Mouse (Mus musculus): ENCODE results near the gene Abhd2. TPM values are rescaled to one million over a fixed set of nuclear protein-coding genes. Genes with fewer than 3 reads are reported as not detected.

The Abhd2 gene
- polyA plus RNA-seq, 1 experiment, result 32.5 TPM

DNA sequence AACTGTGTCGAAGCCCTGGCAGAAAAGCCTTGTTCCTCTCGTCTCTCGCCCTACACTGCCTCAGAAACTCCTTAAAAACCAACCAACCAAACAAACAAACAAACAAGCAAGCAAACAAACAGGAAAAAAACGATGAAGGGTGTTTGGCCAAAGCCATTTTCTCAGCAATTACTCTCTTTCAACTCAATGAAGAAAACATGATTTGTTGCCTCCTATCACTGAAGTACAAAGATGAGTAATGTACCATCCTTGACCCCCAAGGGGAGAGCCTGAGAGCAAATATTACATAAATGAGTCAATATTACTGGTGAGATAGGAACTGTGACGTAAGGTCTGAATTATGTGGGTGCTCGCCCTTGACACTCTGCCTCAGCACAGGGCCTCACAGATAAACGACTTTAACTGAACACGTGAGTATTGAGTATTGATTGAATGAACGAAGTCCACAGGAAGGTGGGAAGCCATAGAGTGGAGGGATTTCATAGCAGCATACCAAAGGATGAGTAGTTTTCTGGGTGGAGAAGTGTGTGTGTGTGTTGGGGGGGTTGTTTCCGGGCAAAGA is 13.9 kb upstream of the Abhd2 start:
- Histone ChIP-seq H3K4me3 (ENCODE audit: control insufficient read depth, insufficient read depth, low read length) (no peak overlapping the region), H3K36me3 (ENCODE audit: control insufficient read depth, insufficient read depth, low read length) (no peaks in the 10 kb centered on the region), H3K27ac (ENCODE audit: control insufficient read depth, insufficient read depth, low read length) (no peak overlapping the region), H3K4me1 (replicated peaks; ENCODE audit: control insufficient read depth, insufficient read depth, low read length) (peaks cover 14% of the 10 kb centered on the region), H3K27me3 (ENCODE audit: control insufficient read depth, insufficient read depth, low read length) (no peaks in the 10 kb centered on the region)
- no peak for DNase-seq
- TF ChIP-seq CTCF (IDR thresholded peaks at IDR 0.05; ENCODE audit: borderline replicate concordance, control insufficient read depth, extremely low read depth, insufficient read depth, low read length, poor library complexity) (no peak), POLR2A (IDR thresholded peaks at IDR 0.05; ENCODE audit: control insufficient read depth, extremely low read depth, insufficient read depth, low read length, poor library complexity) (no peak)
- WGBS, result 97% methylated on average over 10 of the region's 10 CpGs

DNA sequence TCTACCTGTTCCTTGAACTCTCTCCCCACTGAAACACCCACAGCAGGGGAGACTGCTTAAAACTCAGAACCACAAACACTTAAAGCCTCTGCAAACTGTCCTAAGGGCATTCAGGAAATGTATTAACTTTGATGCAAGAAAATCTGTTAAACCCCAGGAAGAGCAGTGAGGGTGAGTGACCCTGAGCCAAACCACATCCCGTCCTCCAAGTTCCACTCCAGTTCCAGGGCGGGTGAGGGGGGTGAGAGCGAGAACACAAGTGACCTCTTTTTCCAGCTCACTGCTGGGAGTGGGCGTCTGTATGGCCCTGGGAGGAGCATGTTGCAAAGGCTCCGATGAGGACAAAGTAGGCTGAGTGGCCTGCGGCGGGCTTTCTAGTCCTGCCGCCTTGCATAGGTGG is 10.5 kb upstream of the Abhd2 start:
- TF ChIP-seq CTCF (IDR thresholded peaks at IDR 0.05; ENCODE audit: borderline replicate concordance, control insufficient read depth, extremely low read depth, insufficient read depth, low read length, poor library complexity) (no peak), POLR2A (IDR thresholded peaks at IDR 0.05; ENCODE audit: control insufficient read depth, extremely low read depth, insufficient read depth, low read length, poor library complexity) (no peak)
- DNase-seq, result no peak
- Histone ChIP-seq H3K27ac (ENCODE audit: control insufficient read depth, insufficient read depth, low read length) (no peak overlapping the region), H3K27me3 (ENCODE audit: control insufficient read depth, insufficient read depth, low read length) (no peaks in the 10 kb centered on the region), H3K4me1 (replicated peaks; ENCODE audit: control insufficient read depth, insufficient read depth, low read length) (peaks cover 14% of the 10 kb centered on the region), H3K4me3 (ENCODE audit: control insufficient read depth, insufficient read depth, low read length) (no peak overlapping the region), H3K36me3 (ENCODE audit: control insufficient read depth, insufficient read depth, low read length) (no peaks in the 10 kb centered on the region)
- WGBS, result 27% methylated on average over 8 of the region's 8 CpGs

DNA sequence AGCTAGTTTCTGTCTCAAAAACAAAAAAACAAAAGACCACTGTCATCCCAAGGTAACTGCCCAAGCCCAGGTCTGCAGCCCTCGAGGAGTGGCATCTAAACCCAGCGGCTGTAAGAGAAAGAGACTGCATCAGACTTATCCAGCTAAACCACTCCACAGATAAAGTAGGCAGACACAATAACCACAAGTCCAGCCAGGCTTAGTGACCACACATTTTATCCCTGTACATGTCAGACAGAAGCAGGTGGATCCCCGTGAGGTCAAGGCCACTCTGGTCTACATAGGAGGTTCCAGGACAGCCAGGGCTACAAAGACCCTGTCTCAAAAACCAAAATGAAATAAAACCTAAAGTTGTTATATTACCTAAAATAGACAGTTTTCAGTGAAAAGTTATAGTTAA is 9.2 kb upstream of the Abhd2 start:
- H3K4me1 ChIP-seq (replicated peaks; ENCODE audit: control insufficient read depth, insufficient read depth, low read length), result peaks cover 14% of the 10 kb centered on the region
- H3K27ac ChIP-seq (ENCODE audit: control insufficient read depth, insufficient read depth, low read length), result no peak overlapping the region
- no peaks in the 10 kb centered on the region for H3K36me3 ChIP-seq (ENCODE audit: control insufficient read depth, insufficient read depth, low read length)
- no peak overlapping the region for H3K4me3 ChIP-seq (ENCODE audit: control insufficient read depth, insufficient read depth, low read length)
- no peaks in the 10 kb centered on the region for H3K27me3 ChIP-seq (ENCODE audit: control insufficient read depth, insufficient read depth, low read length)
- WGBS, result 78% methylated on average over 3 of the region's 3 CpGs
- TF ChIP-seq CTCF (IDR thresholded peaks at IDR 0.05; ENCODE audit: borderline replicate concordance, control insufficient read depth, extremely low read depth, insufficient read depth, low read length, poor library complexity) (no peak), POLR2A (IDR thresholded peaks at IDR 0.05; ENCODE audit: control insufficient read depth, extremely low read depth, insufficient read depth, low read length, poor library complexity) (no peak)
- no peak for DNase-seq

DNA sequence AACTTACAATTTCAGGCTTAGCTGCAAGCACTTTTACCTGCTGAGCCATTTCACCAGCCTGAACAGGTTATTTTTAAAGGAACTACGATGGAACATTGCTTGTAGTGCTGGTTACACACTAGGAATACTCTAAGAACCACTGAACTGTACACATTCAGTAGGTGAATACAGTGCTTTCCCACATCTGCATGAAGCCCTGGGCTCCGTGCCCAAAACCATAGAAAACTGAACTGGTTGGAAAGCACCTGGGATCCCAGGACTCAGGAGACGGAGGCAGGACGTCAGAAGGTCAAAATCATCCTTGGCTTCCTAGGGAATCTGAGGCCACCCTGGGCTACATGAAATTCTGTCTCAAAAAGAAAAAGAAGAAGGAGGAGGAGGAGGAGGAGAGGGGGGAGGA is 6.8 kb upstream of the Abhd2 start:
- Histone ChIP-seq H3K36me3 (ENCODE audit: control insufficient read depth, insufficient read depth, low read length) (no peaks in the 10 kb centered on the region), H3K27ac (ENCODE audit: control insufficient read depth, insufficient read depth, low read length) (no peak overlapping the region), H3K4me3 (ENCODE audit: control insufficient read depth, insufficient read depth, low read length) (no peak overlapping the region), H3K27me3 (ENCODE audit: control insufficient read depth, insufficient read depth, low read length) (no peaks in the 10 kb centered on the region), H3K4me1 (replicated peaks; ENCODE audit: control insufficient read depth, insufficient read depth, low read length) (peaks cover 14% of the 10 kb centered on the region)
- DNase-seq, result no peak
- 80% methylated on average over 4 of the region's 4 CpGs for WGBS
- TF ChIP-seq CTCF (IDR thresholded peaks at IDR 0.05; ENCODE audit: borderline replicate concordance, control insufficient read depth, extremely low read depth, insufficient read depth, low read length, poor library complexity) (no peak), POLR2A (IDR thresholded peaks at IDR 0.05; ENCODE audit: control insufficient read depth, extremely low read depth, insufficient read depth, low read length, poor library complexity) (no peak)

DNA sequence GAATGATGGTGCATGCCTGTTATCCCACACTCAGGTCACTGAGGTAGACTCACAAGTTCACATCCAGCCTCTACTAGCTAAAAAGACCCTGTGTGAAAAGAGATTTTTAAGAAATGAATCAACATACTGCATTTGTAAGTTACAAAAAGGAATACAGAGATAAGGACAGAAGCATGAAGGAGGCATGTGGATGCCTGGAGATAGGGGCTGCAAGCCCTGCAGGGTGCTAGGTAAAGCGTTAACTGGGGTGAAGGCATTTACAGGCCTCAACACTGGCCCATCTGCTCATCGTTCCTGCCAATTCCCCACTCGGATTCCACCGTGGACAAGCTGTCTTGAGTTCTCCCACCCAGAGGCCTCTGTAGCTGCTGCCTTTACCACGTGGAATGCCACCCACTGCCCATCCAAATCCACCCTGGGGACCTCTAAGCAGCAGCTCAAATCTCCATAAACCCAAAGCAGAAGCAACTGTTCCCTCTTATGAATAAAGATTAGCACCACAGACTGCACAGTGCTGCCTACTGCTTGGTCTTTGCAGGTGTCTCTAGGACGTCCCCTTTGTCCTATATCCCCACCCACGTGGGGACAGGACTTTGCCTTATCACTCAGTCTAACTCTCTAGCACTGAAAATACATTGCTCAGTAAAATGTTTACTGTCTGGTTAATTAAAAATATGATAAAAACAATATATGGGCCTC is 5.2 kb upstream of the Abhd2 start:
- H3K27me3 ChIP-seq (ENCODE audit: control insufficient read depth, insufficient read depth, low read length), result no peaks in the 10 kb centered on the region
- H3K4me3 ChIP-seq (ENCODE audit: control insufficient read depth, insufficient read depth, low read length), result no peak overlapping the region
- no peak for TF ChIP-seq POLR2A (IDR thresholded peaks at IDR 0.05; ENCODE audit: control insufficient read depth, extremely low read depth, insufficient read depth, low read length, poor library complexity)
- TF ChIP-seq CTCF (IDR thresholded peaks at IDR 0.05; ENCODE audit: borderline replicate concordance, control insufficient read depth, extremely low read depth, insufficient read depth, low read length, poor library complexity), result no peak
- H3K27ac ChIP-seq (ENCODE audit: control insufficient read depth, insufficient read depth, low read length), result no peak overlapping the region
- DNase-seq, result no peak
- WGBS, result 67% methylated on average over 7 of the region's 7 CpGs
- H3K4me1 ChIP-seq (replicated peaks; ENCODE audit: control insufficient read depth, insufficient read depth, low read length), result peaks cover 13% of the 10 kb centered on the region
- no peaks in the 10 kb centered on the region for H3K36me3 ChIP-seq (ENCODE audit: control insufficient read depth, insufficient read depth, low read length)

DNA sequence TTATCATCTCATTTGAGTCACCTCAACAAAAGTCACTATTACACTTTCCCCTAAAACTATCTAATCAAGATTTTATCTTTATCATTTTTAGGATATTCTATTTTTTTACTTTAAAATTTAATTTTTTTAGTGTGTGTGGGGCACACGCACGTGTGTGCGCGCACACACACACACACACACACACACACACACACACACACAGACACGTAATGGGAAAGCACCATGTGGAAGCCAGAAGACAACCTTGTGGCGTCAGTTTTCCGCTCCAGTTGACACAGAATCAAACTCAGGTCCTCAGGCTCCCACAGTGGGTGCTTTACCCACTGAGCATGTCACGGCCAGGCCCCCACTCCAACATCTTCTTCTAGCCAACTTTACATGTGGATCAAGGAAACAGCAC is 4.1 kb upstream of the Abhd2 start:
- Histone ChIP-seq H3K27ac (ENCODE audit: control insufficient read depth, insufficient read depth, low read length) (no peak overlapping the region), H3K4me1 (replicated peaks; ENCODE audit: control insufficient read depth, insufficient read depth, low read length) (peaks cover 13% of the 10 kb centered on the region), H3K4me3 (ENCODE audit: control insufficient read depth, insufficient read depth, low read length) (no peak overlapping the region), H3K27me3 (ENCODE audit: control insufficient read depth, insufficient read depth, low read length) (no peaks in the 10 kb centered on the region), H3K36me3 (ENCODE audit: control insufficient read depth, insufficient read depth, low read length) (no peaks in the 10 kb centered on the region)
- WGBS, result 93% methylated on average over 8 of the region's 8 CpGs
- no peak for DNase-seq
- TF ChIP-seq POLR2A (IDR thresholded peaks at IDR 0.05; ENCODE audit: control insufficient read depth, extremely low read depth, insufficient read depth, low read length, poor library complexity) (no peak), CTCF (IDR thresholded peaks at IDR 0.05; ENCODE audit: borderline replicate concordance, control insufficient read depth, extremely low read depth, insufficient read depth, low read length, poor library complexity) (no peak)

All from thymus, adult 2 months (tissue).